Mouse (Mus musculus) megakaryocyte, embryonic 14.5 days (primary cell): ENCODE measurements at regions not wholly inside any gene's neighbourhood (a gene's known extent, or its start where the extent isn't known, plus 50 kb on each side); places are given as distances from the start of the nearest gene placed in this dataset.

Source experiments
- H3K27me3 ChIP-seq: replicated peaks from 2 replicates; pipeline ENCODE3; 2012; ENCODE audit warnings: inconsistent platforms
- H3K36me3 ChIP-seq: replicated peaks from 2 replicates; pipeline ENCODE3; 2012; ENCODE audit warnings: low read length, inconsistent platforms, mixed read lengths
- H3K4me1 ChIP-seq: 2 replicates; pipeline ENCODE4 v1.6.1; 2012; ENCODE audit warnings: inconsistent platforms
- H3K4me3 ChIP-seq: replicated peaks from 2 replicates; pipeline ENCODE3; 2012; ENCODE audit warnings: moderate library complexity, mild to moderate bottlenecking, inconsistent platforms
- H3K9me3 ChIP-seq: 2 replicates; pipeline ENCODE4 v1.6.1; 2012; ENCODE audit warnings: inconsistent platforms
- FLI1 ChIP-seq: IDR thresholded peaks from 2 replicates; pipeline ENCODE4 v1.6.1; 2012; ENCODE audit warnings: low read length, inconsistent platforms, mixed read lengths
- GATA1 ChIP-seq: IDR thresholded peaks from 3 replicates; pipeline ENCODE4 v1.6.1; 2012; ENCODE audit warnings: mixed read lengths, low read length, inconsistent platforms, borderline replicate concordance

- H3K27me3 ChIP-seq: no peaks in the 10 kb centered on the region
- H3K4me3 ChIP-seq: no peak overlapping the region
- TF ChIP-seq FLI1 (no peak), GATA1 (no peak)
- H3K9me3 ChIP-seq: peaks cover 14% of the 10 kb centered on the region
- no peaks in the 10 kb centered on the region for H3K4me1 ChIP-seq
- H3K36me3 ChIP-seq: no peaks in the 10 kb centered on the region
These were observed 103.4 kb upstream of the Jade1 start for GRCm38 (mm10) chr3:41452020-41452715.

DNA sequence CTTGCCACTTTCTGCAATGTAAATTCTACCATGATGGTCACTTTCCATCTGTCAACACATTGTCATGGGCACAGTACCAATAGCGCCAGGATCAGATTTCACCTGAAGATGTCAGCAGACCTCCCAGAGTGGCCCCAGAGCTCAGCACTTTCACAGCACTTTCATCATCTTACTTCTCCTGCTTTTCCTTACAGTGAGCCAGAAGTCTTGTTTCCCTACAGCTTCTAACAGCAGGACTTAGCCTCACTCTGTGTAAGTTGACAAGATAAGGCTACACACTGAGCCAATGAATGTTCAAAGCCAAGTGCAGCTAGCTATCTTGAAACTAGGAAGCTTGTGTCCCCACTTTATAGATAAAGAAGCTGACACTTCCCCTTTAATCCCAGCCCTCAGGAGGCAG lies 104.8 kb upstream of the Jade1 start:
- TF ChIP-seq FLI1: no peak
- TF ChIP-seq GATA1: no peak

GRCm38 (mm10) chr3:41444243-41444753 lies 111.2 kb upstream of the Jade1 start:
- TF ChIP-seq GATA1 (no peak), FLI1 (no peak)
- no peaks in the 10 kb centered on the region for H3K27me3 ChIP-seq
- no peak overlapping the region for H3K4me3 ChIP-seq

More for the DNA sequence above, 104.8 kb upstream of the Jade1 start:
- Histone ChIP-seq H3K4me3 (no peak overlapping the region), H3K4me1 (no peaks in the 10 kb centered on the region), H3K27me3 (no peaks in the 10 kb centered on the region), H3K36me3 (no peaks in the 10 kb centered on the region), H3K9me3 (peaks cover 14% of the 10 kb centered on the region)

GRCm38 (mm10) chr3:41436238-41436637 lies 119.3 kb upstream of the Jade1 start:
- no peaks in the 10 kb centered on the region for H3K27me3 ChIP-seq
- TF ChIP-seq FLI1: no peak
- TF ChIP-seq GATA1: no peak
- H3K4me3 ChIP-seq: no peak overlapping the region
- H3K36me3 ChIP-seq: no peaks in the 10 kb centered on the region
- peaks cover 6% of the 10 kb centered on the region; the same call in 1 of the 2 replicates for H3K9me3 ChIP-seq
- H3K4me1 ChIP-seq: no peaks in the 10 kb centered on the region

More at GRCm38 (mm10) chr3:41444243-41444753, 111.2 kb upstream of the Jade1 start:
- Histone ChIP-seq H3K36me3 (no peaks in the 10 kb centered on the region), H3K4me1 (no peaks in the 10 kb centered on the region), H3K9me3 (peaks cover 3% of the 10 kb centered on the region; the same call in 1 of the 2 replicates)

DNA sequence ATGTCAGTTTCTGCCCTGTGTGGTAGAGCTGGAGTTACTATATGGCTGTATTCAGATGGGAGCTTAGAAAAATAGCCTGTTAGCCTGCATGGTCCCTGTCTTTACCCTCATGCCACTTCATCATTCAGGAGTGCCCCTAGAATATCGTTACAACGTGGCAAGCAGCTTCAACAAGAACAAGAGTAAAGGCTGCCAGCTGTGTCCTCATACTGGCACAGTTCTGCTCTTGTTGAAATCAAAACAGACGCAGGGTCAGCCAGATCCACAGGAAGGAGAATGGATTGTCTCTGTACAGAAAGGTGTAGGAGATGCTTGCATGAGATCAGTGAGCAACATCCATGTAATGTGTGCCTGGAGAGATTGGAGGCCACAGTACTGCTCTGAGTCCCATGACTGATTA lies 122.4 kb upstream of the Jade1 start:
- TF ChIP-seq GATA1: no peak
- no peak for TF ChIP-seq FLI1
- H3K36me3 ChIP-seq: no peaks in the 10 kb centered on the region
- H3K4me1 ChIP-seq: no peaks in the 10 kb centered on the region
- H3K9me3 ChIP-seq: peaks cover 6% of the 10 kb centered on the region; the same call in 1 of the 2 replicates
- no peaks in the 10 kb centered on the region for H3K27me3 ChIP-seq
- H3K4me3 ChIP-seq: no peak overlapping the region

GRCm38 (mm10) chr3:41432376-41432775 lies 123.2 kb upstream of the Jade1 start:
- TF ChIP-seq FLI1: no peak
- no peak for TF ChIP-seq GATA1
- Histone ChIP-seq H3K4me3 (no peak overlapping the region), H3K4me1 (no peaks in the 10 kb centered on the region), H3K27me3 (no peaks in the 10 kb centered on the region), H3K36me3 (no peaks in the 10 kb centered on the region), H3K9me3 (peaks cover 6% of the 10 kb centered on the region; the same call in 1 of the 2 replicates)

DNA sequence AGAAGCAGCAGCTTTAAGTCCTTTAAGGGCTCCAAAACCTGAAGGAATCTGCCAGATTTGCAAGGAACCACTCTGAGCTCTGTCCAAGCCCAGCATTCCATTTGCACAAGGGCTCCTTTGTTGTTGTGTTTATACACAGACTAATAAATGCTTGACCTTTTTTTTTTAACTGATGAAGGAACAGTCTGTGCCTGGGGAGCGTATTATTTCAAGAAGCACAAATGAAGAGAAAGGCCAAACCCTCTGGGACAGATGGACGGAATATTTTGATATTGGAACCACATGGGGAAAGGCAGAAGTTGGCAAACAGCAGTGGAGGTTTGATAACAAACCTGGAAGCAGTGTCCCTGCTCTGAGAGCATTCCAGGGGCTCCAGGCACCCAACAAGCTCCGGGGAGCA lies 125.3 kb upstream of the Jade1 start:
- Histone ChIP-seq H3K36me3 (no peaks in the 10 kb centered on the region), H3K4me1 (no peaks in the 10 kb centered on the region), H3K27me3 (no peaks in the 10 kb centered on the region), H3K4me3 (no peak overlapping the region), H3K9me3 (peaks cover 6% of the 10 kb centered on the region; the same call in 1 of the 2 replicates)
- TF ChIP-seq FLI1 (no peak), GATA1 (no peak)

DNA sequence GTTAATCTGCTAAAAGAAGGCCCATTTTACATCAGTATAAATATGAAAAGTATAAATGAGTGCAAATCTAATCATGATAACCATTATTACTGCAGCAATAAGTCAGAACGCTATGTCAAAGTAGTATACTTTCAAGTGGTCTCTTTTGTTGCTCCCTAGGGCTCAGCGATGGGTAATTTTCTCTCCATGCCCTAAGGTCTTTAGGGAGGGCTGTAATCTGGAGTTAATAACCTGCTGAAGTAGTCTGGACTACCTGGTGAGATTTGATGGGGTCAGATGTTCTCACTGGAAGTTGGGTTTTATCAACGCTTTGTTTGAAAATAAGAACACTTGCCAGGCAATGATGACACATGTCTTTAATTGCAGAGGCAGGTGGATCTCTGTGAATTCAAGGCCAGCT lies 128.6 kb upstream of the Jade1 start:
- no peaks in the 10 kb centered on the region for H3K4me1 ChIP-seq
- TF ChIP-seq GATA1: no peak
- TF ChIP-seq FLI1: no peak
- H3K9me3 ChIP-seq: peaks cover 4% of the 10 kb centered on the region
- H3K27me3 ChIP-seq: no peaks in the 10 kb centered on the region
- H3K36me3 ChIP-seq: no peaks in the 10 kb centered on the region
- no peak overlapping the region for H3K4me3 ChIP-seq

GRCm38 (mm10) chr3:41425863-41426262 lies 129.7 kb upstream of the Jade1 start:
- H3K9me3 ChIP-seq: no peaks in the 10 kb centered on the region; the same call in 1 of the 2 replicates
- no peak overlapping the region for H3K4me3 ChIP-seq
- no peaks in the 10 kb centered on the region for H3K36me3 ChIP-seq
- H3K4me1 ChIP-seq: no peaks in the 10 kb centered on the region
- no peaks in the 10 kb centered on the region for H3K27me3 ChIP-seq
- TF ChIP-seq GATA1 (no peak), FLI1 (no peak)

DNA sequence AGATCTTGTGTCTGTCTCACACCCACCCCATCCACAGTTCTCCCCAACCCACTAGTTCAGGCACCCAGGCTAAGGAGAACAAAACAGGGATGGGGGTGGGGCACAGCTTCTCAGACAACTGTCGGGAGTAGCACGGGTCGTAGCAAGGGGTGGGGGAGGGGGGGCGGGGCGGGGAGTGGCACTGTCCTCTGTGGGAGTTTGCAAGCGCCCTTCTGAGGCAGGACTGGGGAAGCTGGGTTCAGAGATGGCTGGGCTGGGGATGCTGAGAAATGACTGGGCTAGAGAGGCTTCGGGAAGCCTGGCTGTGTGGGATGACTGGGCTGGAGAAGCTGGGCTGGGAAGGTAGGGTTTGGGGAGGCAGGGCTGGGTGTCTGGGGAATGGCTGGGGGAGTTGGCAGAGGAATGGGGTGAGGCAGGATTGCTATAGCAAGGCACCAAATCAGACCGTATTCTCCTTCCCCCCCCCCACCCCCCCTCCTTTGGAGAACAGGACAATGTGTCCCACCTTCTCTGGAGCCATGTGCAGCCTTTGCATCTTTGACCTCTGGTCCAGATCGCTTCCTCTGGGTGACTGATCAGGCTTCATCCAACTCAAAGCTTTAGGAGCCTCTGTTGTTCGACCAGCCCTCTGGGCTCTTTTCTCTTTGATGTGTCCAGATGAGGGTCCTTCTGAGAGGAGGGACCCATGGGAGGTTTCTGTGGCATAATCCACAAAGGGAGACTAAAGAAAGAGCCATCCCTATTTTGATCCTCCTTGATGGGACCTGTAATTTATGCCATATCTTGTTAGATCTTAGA lies 131.2 kb upstream of the Jade1 start:
- Histone ChIP-seq H3K4me1 (no peaks in the 10 kb centered on the region), H3K9me3 (no peaks in the 10 kb centered on the region; the same call in 1 of the 2 replicates), H3K27me3 (no peaks in the 10 kb centered on the region), H3K4me3 (no peak overlapping the region), H3K36me3 (no peaks in the 10 kb centered on the region)
- TF ChIP-seq GATA1: no peak
- no peak for TF ChIP-seq FLI1
